Mouse (Mus musculus): Measurements from ENCODE around the gene Ptpru.

Gene Ptpru

DNA sequence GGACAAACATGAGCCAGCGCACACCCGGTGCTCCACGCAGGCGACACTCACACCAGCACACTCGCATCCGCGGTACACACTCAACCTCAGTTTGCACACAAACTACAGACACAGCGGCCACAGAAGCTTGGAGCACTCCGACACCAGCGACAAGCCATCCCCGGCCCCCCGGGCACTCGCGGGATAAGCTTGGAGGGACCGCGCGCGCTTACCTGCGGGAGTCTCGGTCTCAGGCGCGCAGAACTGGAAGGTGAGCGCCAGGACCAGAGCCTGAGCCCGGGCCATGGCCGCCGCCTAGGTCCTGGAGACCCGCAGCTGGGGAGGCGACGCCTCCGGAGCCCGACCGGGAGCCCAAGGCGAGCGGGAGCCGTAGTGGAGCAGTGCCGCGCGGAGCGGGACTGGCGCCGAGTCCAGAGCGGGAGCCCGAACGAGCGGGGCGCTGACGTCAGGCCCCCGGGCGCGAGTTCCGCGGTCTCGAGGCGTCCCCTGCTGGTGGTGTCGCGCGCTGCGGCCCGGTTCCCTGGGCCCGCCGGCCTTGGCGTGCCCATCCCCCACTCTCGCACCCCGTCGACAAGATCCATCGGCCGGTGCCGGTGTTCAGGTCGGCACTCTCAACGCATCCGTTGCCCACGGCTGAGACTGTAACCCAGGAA, at the start of gene Ptpru:
TSS of gene Ptpru (minus strand) at position 417 of the 653 bp plus-strand sequence.
- DNase-seq (ENCODE audit: low spot score): peak; percentile 93

DNA sequence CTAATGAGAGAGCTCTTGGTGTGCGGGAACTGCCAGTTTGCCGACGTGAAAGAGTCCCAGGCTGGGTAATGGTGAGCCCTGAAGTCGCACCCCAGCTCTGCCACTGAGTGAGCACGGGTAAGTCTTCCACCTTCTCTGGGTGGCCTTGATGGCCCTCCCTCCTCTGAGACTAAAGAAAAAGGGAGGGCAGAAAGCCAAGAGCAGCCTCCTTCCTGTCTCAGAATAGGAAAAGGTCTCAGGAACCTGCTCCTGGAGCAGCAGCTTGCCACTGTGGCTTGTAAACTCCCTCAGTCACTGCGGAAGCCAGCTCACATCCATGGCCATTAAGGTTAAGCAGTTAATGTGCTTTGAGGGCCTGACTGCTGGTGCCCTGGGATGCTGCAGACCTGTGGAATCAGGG, 47.3 kb upstream of the Ptpru start:
- no peak for DNase-seq (ENCODE audit: low spot score)

DNA sequence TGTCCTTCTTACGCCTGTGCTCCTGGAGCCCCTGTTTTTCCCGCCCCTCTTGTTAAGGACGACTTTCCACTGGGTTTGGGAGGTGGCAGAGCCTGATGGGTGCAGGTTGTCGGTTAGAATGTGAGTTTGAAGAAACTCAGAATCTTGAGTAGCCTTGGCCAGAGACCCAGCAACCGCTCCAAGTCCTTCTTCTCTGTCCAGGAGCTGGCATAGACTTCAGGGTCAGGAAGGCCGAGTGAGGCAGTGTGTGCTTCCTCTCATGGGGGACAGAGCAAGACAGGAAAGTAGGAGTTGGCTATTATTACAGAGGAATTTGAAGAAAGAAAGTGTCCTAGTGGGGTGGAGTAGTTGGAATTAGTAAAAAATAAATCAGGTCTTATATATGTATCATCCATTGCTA, 45.5 kb upstream of the Ptpru start:
- DNase-seq (ENCODE audit: low spot score): no peak

DNA sequence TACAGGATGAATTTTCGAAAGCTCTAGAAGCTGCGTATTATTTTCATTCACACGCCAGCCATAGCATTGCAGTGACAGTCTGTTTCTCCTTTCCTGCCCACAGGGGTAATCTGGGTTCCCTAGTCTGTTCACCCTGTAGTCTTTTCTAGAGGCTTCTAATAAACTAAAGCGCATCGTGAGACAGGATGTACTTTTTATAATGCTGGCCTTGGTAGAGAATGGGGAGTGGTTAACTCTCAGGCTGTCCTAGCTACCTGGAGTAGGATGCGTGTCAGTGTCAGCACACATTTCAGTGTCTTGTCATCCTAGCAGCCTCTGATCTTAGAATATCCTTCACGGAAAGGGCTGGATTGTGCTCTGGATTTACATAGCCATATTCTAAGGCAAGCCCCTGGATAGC, 43.2 kb upstream of the Ptpru start:
- no peak for DNase-seq (ENCODE audit: low spot score)

DNA sequence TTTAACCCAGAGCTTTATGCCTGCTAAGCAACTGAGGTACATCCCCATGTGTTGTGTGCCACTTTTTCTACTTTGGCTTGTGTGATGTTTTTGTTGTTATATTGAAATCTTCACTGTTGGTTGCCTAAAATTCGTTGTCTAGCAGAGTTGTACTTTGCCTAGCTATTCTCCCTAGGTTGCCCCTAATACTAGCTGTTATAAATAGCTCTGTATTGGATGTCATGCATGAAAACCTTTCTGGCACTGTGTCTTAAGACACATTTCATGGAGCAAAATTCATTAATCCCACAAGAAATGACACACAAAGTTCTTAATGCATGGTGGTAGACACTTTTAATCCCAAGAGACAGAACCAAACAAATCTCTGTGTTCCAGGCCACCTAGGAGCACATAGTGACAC, 41.6 kb upstream of the Ptpru start:
- no peak for DNase-seq (ENCODE audit: low spot score)

DNA sequence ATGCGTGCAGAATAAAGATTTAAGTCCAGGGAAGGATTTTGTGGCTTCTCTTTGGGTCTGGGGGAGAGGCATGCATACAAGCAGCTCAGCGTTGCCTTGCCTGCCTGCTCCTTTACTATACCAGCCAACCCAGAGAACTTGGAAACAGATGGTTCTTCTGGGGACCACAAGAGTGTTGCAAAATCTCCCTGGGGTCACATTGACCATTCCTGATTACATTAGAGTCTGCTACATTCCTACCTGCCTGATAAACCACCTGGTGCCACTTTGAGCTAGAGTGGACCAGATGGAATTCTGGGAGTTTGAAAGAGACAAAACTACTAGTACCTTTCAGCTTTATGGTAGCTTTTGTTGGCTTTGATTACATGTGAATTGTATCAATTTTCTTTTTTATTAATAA, 38.7 kb upstream of the Ptpru start:
- no peak for DNase-seq (ENCODE audit: low spot score)

DNA sequence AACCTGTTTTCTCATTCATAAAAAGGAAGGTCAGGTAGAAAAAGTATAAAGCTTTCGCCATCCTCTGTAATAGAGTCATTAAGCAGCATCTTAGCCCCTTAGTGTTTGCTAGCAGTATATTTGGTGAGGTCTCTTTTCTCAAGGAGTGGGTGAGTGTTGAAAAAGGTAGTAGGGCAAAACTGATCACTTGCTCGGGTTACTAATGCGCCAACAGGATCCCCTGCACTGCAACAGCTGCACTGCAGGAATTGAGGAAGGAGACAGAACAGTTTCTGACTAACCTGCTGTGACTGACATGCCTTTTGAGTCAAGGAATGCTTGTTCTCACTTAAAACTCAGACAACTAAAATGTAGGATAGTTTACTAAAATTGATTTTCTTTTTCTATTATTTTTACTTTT, 37.2 kb upstream of the Ptpru start:
- DNase-seq (ENCODE audit: low spot score): no peak

DNA sequence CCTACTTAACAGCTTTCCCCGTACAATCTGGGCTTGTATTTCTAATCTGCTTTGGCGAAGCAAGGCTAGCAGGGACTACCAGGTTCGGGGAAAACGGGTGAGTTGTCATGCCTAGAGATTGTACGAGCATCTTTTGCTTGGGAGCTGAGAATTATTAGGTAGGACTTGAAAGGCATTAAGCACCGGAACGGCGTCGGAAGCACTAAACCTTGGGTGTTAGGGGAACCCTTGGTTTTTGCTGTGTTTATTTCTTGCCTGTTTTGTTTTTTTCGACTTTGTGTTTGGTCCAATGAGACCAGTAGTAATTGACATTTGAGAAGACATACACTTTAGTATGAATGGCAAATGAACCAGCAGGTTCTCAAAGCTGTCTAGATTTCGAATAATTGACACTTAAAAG, 36.5 kb upstream of the Ptpru start:
- DNase-seq (ENCODE audit: low spot score): no peak

DNA sequence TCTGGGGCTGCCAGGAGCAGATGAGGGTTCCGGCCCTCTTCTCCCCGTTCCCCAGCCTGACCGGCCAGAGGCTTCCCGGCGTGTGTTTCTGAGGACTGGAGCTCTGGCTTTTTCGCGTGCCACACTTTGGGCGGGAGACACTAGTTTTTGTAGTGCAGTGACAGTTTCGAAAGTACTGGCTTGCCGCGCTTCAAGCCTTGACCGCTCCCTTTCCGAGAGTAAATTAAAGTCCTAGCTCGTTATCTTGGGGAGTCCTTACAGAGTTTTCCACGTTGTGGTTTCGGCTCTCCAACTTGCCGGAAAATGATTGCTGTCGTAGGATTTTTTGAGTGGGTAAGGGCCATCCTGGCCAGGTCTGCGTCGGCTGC, 36.1 kb upstream of the Ptpru start:
- DNase-seq (ENCODE audit: low spot score): no peak

DNA sequence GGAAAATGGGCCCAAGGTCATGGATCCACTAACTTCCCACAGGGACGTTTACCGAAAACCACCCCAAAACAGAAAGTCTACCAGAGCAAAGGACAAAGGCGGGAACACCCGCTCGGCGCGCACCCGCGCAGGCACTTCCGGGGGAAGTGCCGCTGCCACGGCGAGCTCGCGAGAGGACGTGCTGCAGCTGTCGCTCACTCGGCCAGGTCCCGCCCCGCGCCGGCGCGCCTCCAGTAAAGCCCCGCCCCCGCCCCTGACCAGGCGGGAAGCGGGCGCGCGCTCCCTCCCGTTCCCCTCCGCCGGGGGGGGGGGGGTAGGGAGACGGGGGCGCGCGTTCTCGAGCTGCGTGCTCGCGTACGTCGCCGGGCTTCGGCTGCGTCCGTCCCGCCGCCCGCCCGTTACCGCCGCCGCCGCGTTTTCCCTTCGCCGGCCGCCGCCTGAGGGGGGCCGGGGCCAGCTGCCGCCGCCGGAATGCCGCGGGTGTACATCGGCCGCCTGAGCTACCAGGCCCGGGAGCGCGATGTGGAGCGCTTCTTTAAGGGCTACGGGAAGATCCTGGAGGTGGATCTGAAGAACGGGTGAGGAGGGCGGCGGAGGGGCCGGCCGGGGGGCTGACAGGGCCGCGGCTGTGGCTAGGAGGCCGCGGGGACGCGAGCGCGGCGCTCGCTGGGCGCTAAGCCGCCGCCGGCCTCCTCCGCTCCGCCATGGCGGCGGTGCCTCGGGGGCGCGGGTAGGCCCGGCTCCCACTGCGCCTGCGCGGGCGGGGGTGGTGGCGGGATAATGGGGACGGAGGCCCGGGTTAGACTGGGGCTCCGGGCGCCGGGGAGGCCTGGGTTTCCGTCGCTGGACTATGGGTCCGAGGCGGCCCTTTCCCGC, 35.4 kb upstream of the Ptpru start, which contains the start of gene Srsf4:
TSS of gene Srsf4 (plus strand) at position 325 of the 876 bp plus-strand sequence.
- DNase-seq (ENCODE audit: low spot score): peak; percentile 94

DNA sequence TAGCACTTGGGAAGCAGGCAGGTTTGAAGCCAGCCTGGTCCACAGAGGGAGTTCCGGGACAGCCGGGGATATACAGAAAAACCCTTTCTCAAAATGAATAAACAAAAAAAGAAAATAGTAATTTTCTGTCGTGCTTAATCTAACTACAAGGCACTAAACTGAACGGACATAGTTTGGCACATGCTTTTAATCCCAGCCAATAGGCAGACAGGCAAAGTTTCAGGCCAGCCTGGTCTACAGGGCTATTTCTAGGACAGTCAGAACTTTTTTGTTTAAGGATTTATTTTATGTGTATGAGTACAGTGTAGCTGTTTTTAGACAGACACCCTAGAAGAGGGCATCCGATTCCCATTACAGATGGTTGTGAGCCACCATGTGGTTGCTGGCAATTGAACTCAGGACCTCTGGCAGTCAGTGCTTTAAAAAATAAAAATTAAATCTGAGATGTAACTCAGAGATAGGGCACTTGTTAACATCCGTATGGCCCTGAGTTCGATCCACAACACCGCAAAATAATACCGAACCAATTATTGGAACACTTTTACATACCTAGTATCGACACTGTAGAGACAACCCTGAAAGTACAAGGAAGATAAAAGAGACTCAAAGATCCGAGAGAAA, 34.7 kb upstream of the Ptpru start:
- DNase-seq (ENCODE audit: low spot score): no peak

DNA sequence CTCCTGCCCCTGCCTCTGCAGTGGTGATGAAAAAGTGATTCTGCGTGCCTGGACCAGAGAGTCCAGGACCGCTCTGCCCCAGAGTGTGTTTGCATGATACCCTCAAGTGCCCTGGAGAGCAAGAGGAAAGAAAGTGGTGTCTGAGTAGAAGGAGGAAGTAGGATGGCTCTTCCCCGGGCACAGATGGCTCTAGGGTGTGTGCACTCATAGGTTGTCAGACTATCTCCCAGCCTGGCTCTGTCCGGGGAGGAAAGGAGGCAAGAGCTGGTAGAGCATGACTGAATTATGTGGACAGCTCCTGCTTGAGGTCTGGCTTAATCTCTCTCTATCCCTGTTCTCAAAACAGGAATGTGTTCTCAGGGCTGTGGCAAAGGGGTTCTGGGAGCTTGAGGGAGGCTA, 23.3 kb upstream of the Ptpru start:
- DNase-seq (ENCODE audit: low spot score): no peak

DNA sequence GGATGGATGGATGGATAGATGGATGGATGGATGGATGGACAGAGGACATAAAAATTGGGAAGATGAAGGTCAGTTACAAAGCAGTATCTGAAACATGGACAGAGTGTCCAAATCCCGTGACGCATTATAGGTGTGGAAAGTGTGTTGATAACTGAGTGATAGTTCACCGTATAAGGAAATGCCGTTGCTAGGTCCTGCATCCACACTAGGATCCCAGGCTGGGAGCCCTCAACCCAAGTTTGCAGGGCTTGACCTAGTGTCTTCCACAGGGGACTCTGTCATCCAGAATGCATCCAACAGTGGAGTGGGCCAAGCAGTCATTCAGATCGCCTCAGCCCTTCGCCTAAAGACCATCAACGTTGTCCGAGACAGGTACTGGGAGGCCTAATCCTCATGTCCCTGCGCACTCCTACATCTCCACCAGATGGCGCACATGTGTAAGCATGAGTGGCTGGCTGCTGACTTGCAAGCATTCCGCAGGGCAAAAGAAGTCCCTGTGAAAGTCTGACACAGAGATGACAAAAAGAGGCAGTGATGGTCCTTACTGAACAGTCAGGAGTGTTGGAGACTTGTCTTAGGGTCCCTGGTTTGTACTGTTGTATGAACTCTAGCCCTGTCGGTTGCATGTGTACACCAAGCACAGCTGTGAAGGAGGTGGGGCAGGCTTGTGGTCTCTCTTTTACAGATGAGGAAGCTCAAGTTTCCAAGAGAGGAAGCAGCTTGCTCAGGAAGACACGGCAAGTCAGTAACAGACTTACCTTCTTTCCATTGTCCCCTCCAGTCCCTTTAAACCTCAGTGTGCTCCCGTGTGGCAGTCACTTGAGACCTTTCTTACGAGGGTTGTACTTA, 22.6 kb upstream of the Ptpru start:
- DNase-seq (ENCODE audit: low spot score): peak; percentile 86

DNA sequence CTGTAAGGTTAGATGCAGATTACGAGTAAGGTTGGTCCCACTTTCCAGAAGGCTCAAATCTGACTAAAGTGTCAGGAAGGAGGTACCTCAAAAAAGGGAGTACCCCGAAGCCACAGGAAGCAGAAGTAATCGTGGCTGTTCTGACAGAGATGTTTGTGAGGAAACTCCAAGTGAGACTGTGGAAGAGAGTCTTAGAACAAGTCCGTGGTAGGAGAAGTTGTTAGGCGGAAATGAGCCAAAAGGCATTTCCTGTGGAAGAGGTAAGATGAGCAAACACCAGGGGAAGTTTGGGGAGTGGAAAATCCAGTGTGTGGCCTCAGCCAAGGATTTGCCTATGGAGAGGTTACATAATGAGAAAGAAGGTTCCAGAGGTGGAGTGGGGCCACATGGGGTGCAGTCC, 16.9 kb upstream of the Ptpru start:
- no peak for DNase-seq (ENCODE audit: low spot score)

DNA sequence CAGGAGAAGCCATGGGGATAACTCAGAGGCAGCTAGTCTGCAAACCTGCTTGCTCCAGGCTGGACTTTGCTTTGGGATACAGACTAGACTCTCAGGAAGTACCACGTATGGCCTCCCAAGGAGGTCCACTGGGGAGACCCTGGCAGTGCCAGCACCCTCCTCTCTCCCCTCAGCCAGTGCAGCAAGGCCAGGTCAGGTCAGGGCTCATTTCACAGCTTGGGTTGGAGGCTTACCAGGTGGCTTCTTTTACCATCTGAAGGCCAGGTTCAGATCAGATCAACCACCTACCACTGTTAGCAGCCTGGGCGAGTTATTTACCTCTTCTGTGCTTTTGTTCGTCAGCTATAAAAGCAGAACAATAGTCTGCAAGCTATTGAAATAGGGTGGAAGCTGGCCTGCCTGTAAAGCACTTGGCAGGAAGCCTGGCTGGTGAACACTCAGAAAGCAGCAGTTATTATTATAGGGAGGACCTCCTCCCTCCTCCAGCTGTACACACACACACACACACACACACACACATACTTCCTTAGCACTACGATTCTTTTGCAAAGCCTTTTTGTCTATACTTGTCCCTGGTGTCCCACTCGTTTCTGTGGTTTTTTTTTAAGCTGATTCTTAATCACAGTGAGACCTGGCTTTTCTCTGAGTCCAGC, 12.0 kb upstream of the Ptpru start:
- DNase-seq (ENCODE audit: low spot score): peak; percentile 58

DNA sequence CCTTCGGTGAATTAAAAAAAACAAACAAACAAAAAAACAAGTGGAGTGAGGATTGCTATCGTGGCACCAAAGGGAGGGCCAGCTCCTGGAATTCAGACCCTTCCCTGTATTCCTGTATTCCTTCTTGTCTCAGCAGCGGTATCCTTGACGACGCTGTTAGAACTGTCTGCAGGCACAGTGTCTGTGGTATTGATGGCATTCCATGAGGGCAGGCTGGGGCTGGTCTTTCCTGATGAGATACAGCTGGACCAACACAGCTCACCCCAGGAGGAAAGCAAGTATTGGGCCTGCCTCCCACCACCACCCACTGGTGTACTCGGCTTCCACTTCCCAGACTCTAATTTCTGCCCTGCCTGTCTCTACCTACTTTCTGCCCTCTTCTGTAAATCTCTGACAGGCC, 10.0 kb upstream of the Ptpru start:
- DNase-seq (ENCODE audit: low spot score): no peak

DNA sequence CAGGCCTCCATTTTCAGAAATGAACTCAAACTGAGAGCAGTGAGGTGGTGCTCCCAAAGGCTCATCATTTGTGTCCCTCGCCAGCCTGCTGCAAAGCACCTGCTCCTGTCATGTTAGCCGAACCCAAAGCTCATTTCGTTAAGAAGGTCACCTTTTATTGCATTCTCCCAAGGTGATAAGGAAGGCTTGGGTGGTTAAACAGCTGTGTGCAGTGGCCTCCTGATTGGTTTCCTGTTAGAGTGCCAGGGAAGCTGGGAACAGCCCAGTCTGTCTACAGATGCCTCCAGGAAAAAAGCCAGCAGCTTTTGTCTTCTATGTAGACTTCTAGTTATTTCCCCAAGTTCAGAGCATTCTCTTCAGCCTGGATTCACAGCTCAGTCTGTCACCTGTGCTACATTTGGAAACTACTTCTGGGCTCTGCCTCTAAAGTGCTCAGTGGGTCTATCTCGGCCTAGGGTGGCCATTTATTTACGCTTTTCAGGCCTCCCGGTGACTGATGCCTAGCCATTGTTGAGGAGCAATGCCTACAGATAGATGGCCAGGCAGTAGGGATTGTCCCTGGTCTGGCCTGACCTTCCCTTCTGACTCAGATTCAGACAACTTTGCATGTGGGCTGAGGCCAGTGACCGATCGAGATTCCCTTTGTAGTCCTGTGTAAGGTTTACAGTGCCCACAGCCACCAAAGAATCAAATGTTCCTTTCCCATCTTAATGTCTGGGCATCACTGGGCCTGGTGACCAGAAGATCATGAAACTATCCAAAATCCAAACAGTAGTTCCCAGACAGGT, 8.1 kb upstream of the Ptpru start:
- DNase-seq (ENCODE audit: low spot score): no peak

DNA sequence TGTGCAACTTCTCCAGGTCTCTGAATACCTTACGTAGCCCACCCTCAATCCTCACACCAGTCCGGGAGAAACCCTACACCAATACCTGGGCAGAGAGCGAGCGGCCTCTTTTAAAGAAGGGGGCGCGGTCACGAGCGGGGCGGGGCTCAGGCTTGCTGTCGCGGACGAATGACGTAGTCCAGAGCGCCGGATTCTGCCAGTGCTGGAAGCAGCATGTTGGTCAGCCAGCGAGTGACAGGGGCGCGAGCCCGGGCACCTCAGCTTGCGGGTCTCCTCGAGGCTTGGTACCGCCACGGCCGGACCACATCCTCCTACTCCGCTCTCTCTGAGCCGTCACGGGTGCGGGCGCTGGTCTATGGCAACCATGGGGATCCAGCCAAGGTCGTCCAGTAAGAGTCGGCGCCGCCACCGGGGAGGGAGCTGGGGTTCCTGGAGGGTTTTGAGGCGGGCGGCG, 5.2 kb upstream of the Ptpru start, which contains the start of gene Mecr:
TSS of gene Mecr (plus strand) at position 181 of the 454 bp plus-strand sequence.
- peak; percentile 95 for DNase-seq (ENCODE audit: low spot score)

DNA sequence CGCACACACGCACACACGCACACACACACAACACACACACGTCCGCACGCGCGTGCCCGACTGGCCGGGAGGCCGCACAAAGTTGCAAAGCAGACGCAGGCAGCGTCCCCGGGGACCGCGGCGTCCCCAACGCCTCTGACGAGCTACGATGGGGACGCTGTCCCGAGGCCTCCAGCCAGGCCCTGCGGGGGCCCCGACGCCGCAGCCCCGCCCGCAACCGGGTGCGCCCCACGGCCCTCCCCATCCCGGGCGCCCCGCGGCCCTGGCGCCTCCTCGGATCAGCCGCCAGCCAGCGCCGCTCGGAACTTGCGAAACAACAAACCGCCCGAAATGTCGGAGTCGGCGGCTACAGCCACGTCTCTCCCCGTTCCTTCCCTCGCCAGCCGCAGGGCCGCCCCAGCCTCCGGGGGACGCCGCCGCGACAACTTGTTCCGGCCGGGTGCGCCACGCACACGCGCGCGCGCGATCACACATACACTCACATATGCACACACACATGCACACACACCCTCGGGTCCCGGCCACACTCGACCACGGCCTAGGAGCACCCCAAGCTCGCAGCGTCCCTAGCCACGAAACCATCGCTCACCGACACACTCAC, 1.1 kb downstream of the Ptpru start:
- DNase-seq (ENCODE audit: low spot score): peak; percentile 47

DNA sequence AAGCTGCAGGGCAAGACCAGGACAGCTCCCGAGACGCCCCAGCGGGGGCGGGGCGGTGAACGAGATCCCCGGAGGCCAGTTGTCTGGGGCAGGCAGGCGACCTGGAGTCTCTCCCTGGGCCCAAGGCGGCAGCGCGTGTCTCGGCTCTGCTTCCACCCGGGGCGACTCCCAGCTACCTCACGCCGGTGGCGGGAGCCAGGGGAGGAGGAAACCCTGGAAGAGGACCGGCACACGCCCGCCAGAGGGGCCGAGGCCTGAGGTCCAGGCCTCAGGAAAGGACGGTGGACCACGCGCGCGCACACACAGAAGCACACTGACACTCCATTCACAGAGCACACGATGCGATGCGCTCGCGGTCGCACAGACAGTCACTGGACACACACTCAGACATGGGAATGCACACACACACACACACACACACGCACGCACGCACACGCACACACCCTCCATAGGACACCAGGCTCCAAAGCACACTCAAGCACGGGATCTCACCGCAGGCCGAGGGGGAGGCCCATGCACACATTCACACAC, 1.7 kb downstream of the Ptpru start:
- peak; percentile 65 for DNase-seq (ENCODE audit: low spot score)

Data from urinary bladder, postnatal 14 days (tissue).